Mouse (Mus musculus) stomach, postnatal 0 days (tissue): ENCODE measurements around the gene Nelfcd. TPM values are rescaled to one million over a fixed set of nuclear protein-coding genes. Genes with fewer than 3 reads are reported as not detected.

Experiments used
- ATAC-seq: fragments of 200-750 bp; cut with Nextera tagmentation; 2 replicates; pipeline ENCODE4 v1.8.0; 2017; ENCODE audit not compliant: low FRiP score, low TSS enrichment
- DNase-seq: peaks from one replicate; pipeline ENCODE4 v3.0.0-alpha.2; 2016; ENCODE audit warnings: low spot score
- H3K27ac ChIP-seq: fragments of 300-500 bp; sonication (generic); replicated peaks from 2 replicates; pipeline ENCODE4 v1.5.1; 2014; ENCODE audit warnings: mild to moderate bottlenecking, control low read depth
- H3K27me3 ChIP-seq: fragments of 300-500 bp; sonication (generic); 2 replicates; pipeline ENCODE4 v1.6.1; 2014; ENCODE audit warnings: low read length; ENCODE audit not compliant: control insufficient read depth, insufficient read depth
- H3K36me3 ChIP-seq: fragments of 300-500 bp; sonication (generic); 2 replicates; pipeline ENCODE4 v1.6.1; 2014; ENCODE audit warnings: low read length, mixed read lengths; ENCODE audit not compliant: control insufficient read depth, insufficient read depth
- H3K4me1 ChIP-seq: fragments of 300-500 bp; sonication (generic); replicated peaks from 2 replicates; pipeline ENCODE4 v1.6.1; 2014; ENCODE audit warnings: antibody characterized with exemption; ENCODE audit not compliant: control insufficient read depth, insufficient read depth
- H3K4me2 ChIP-seq: fragments of 300-500 bp; sonication (generic); replicated peaks from 2 replicates; pipeline ENCODE4 v1.6.1; 2014; ENCODE audit warnings: low read depth, mild to moderate bottlenecking, control low read depth, moderate library complexity
- H3K4me3 ChIP-seq: fragments of 300-500 bp; sonication (generic); 2 replicates; pipeline ENCODE4 v1.5.1; 2014; ENCODE audit warnings: low read depth, low read length, control low read depth
- H3K9ac ChIP-seq: fragments of 300-500 bp; sonication (generic); 2 replicates; pipeline ENCODE4 v1.6.1; 2014; ENCODE audit warnings: mild to moderate bottlenecking, low read length, control low read depth, mixed read lengths
- H3K9me3 ChIP-seq: fragments of 300-500 bp; sonication (generic); 2 replicates; pipeline ENCODE4 v1.6.1; 2016; ENCODE audit warnings: low read length; ENCODE audit not compliant: control insufficient read depth
- CTCF ChIP-seq: IDR thresholded peaks from 2 replicates; pipeline ENCODE4 v1.5.1; 2016; ENCODE audit warnings: antibody characterized with exemption, low read depth, mild to moderate bottlenecking, moderate library complexity
- EP300 ChIP-seq: optimal IDR thresholded peaks from 2 replicates; pipeline ENCODE3; 2016; ENCODE audit warnings: antibody characterized with exemption
- WGBS: fragments of 180-500 bp; shearing (Covaris S2); extraction: QIAGEN DNeasy Blood & Tissue Kit; methylation state at CpG from one replicate; pipeline ENCODE4 v1.1.7; 2014; 5-methylcytosine and 5-hydroxymethylcytosine counted together
- polyA plus RNA-seq: library from polyadenylated mRNA; unstranded; fragments of >200 nt; fragmentation: Nextera tagmentation; extraction: Ambion mirVana; gene quantifications from 2 replicates; pipeline ENCODE4 v1.2.1, GENCODE M21; 2015

The Nelfcd gene
- polyA plus RNA-seq, 1 experiment from 2014 or later = 40.2 TPM

DNA sequence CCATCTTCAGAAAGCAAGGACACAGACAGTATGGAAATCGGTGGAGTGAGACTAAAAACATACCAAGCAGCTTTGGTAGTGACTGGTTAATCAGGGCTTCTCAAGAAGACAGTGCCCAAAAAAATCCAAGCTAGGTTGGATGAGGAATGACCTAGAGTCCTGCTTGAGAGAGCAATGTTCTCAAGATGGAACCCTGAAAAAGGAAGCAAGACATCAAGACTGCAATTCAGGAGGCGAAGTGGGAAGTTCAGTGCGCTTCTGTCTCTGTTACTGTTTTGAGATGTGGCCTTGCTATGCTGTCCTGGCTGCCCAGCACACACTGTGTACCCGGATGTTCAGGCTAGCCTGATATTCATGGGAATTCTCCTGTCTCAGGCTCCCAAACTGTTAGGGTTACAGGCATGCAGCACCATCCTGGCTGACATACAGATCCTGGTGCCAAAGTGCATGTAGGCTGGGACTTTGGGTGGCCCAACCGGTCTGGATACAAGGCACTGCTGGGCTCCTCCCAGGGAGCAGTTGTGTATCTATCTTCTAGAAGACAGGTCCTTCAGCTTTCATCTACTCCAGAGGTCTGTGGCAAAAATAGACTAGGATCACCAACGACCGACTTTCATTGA is 55.3 kb downstream of the Nelfcd start:
- H3K36me3 ChIP-seq = peaks cover 6% of the 10 kb centered on the region; the same call in 1 of the 2 replicates
- no peaks in the 10 kb centered on the region for H3K9me3 ChIP-seq
- no peak overlapping the region for H3K9ac ChIP-seq
- no peaks in the 10 kb centered on the region for H3K27me3 ChIP-seq
- ATAC-seq = no peak
- H3K27ac ChIP-seq = peak overlapping the region; percentile 93; the same call in 1 of the 2 replicates
- TF ChIP-seq CTCF (no peak), EP300 (no peak)
- 85% methylated on average over 7 of the region's 7 CpGs for WGBS
- H3K4me1 ChIP-seq = peaks cover 10% of the 10 kb centered on the region; the same call in 1 of the 2 replicates
- no peak for DNase-seq
- H3K4me3 ChIP-seq = no peak overlapping the region
- 0 out of 2 replicates have a peak overlapping the region, but pooled peaks have one; percentile 23 for H3K4me2 ChIP-seq

DNA sequence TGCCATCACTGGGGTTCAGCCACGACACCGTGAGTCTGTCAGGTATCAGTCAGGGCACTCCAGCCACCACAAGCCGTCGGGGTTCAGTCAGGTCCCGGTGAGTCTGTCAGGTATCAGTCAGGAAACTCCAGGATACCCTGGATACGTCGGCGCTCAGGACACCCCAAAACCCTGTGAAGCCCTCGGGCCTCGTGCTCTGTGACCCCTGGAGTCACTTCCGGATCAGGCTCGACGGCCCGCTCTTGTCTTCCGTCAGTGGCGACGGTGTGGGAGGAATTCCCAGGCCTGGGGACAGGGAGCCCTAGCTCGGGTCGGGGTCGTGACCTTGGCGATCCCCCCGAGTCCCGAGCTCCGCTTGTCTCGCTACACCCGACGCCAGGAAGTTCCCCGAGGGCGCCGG is 56.8 kb downstream of the Nelfcd start:
- Histone ChIP-seq H3K36me3 (peaks cover 3% of the 10 kb centered on the region; the same call in 1 of the 2 replicates), H3K27me3 (no peaks in the 10 kb centered on the region), H3K9ac (peak overlapping the region; percentile 92), H3K4me3 (peak overlapping the region; percentile 75), H3K9me3 (no peaks in the 10 kb centered on the region), H3K4me1 (peaks cover 10% of the 10 kb centered on the region; the same call in 1 of the 2 replicates), H3K27ac (peak overlapping the region; percentile 93), H3K4me2 (peak overlapping the region; percentile 83)
- ATAC-seq (no peak), DNase-seq (no peak)
- 9% methylated on average over 30 of the region's 30 CpGs for WGBS
- TF ChIP-seq CTCF = no peak
- TF ChIP-seq EP300 = no peak

DNA sequence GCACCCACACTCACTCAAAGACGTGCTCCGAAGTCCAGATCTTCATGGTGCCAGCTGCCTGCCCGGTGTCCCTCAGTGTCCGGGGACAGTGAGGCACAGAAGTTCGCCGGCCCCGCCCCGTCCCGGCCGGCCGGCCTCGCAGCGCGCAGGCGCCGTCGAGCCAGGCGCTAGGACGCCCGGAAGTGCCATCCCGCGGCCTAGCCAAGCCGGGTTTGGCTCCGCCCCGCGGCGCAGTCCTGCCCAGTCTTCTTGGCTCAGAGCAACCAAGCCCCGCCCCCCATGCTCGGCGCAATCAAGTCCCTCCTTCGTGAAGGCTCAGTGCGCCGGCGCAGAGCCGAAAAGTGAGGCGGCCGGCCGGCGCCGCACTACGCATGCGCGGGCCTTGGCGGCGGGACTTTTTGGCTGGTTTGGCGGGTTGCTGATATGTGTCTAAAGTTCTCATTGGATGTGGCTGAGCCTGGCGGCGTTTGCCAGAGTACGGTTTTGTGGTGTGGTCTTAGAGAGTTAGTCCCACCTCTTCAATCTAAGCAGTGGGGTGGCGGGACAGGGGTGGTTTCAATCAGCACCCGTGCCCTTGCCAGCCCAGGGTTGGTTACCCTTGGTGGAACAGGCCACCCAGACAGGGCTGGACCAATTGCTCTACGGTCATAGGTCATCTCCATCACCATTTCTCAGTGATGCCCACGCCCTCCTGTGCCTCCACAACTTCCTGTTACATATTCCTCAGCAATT is 57.4 kb downstream of the Nelfcd start, which contains the start of gene Prelid3b:
Gene Prelid3b, minus strand, starts transcription at position 264 of the 732 bp plus-strand sequence.
- Histone ChIP-seq H3K9me3 (no peaks in the 10 kb centered on the region), H3K36me3 (peaks cover 3% of the 10 kb centered on the region; the same call in 1 of the 2 replicates), H3K4me2 (peak within 1 kb of the TSS; percentile 83), H3K9ac (peak within 1 kb of the TSS; percentile 92), H3K4me3 (peak within 1 kb of the TSS; percentile 75), H3K4me1 (peaks cover 10% of the 10 kb centered on the region; the same call in 1 of the 2 replicates), H3K27me3 (no peaks in the 10 kb centered on the region), H3K27ac (peak within 1 kb of the TSS; percentile 93)
- TF ChIP-seq EP300 (no peak), CTCF (peak; percentile 47; the same call in 1 of the 2 replicates)
- WGBS = under 1% methylated on average over 53 of the region's 53 CpGs
- peak; percentile 95 for ATAC-seq
- DNase-seq = peak; percentile 100

DNA sequence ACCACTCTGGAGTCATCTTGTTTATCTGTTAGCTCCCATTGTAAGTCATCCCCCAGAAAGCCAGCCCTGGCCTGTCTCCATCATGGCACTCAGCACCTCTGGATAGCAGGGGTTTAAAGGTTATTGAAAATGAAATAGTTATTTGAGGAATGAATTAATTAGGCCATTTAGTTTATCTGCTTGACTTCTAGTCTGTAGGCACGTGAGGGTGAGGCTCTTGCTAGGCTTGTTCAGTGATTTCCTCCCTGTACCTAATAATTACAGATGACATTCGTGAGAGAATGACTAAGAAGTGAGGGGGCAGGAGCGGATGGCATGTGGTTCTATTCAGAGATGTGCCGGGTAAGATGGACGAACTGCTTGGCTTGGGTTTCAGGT is 57.9 kb downstream of the Nelfcd start:
- 52% methylated on average over 5 of the region's 5 CpGs for WGBS
- H3K27me3 ChIP-seq = no peaks in the 10 kb centered on the region
- peak overlapping the region; percentile 81 for H3K27ac ChIP-seq
- H3K9me3 ChIP-seq = no peaks in the 10 kb centered on the region
- ATAC-seq (no peak), DNase-seq (no peak)
- H3K36me3 ChIP-seq = peaks cover under 1% of the 10 kb centered on the region; the same call in 1 of the 2 replicates
- H3K4me1 ChIP-seq = peaks cover 10% of the 10 kb centered on the region; the same call in 1 of the 2 replicates
- H3K9ac ChIP-seq = peak overlapping the region; percentile 58; the same call in 1 of the 2 replicates
- H3K4me2 ChIP-seq = peak overlapping the region; percentile 83
- no peak for TF ChIP-seq EP300
- TF ChIP-seq CTCF = no peak
- H3K4me3 ChIP-seq = peak overlapping the region; percentile 75

Other genes with a start within 250 kb of the Nelfcd start
- 890 and 920 TPM in 2 replicates for gene Gnas, start 131.5 kb upstream of the Nelfcd start, polyA plus RNA-seq
- 5.8 and 7.9 TPM in 2 replicates for gene Gm20721, start 69.1 kb upstream of the Nelfcd start, polyA plus RNA-seq
- 90.4 and 94.2 TPM in 2 replicates for gene Ctsz, start 23.2 kb downstream of the Nelfcd start, polyA plus RNA-seq
- gene Tubb1, start 34.9 kb downstream of the Nelfcd start, polyA plus RNA-seq = 0.08 and 0.11 TPM in 2 replicates
- 759 and 851 TPM in 2 replicates for gene Atp5e, start 48.3 kb downstream of the Nelfcd start, polyA plus RNA-seq
- gene Prelid3b, start 57.3 kb downstream of the Nelfcd start, polyA plus RNA-seq = 131 and 132 TPM in 2 replicates
- gene Zfp831, start 227.7 kb downstream of the Nelfcd start, polyA plus RNA-seq = 0.01 TPM in 1 of 2 replicates, not detected in the other